Mouse (Mus musculus) cerebellum, postnatal 10 days (tissue): Measurements from ENCODE around the gene H2al1k.
"Not testable (repeated sequence)": the region's sequence is repeated elsewhere in the genome, so short reads cannot be mapped to it uniquely, and the experiment has no call there.

Experiments used
- DNase-seq, 2 experiments: peaks; one replicate each; pipeline ENCODE4 v3.0.0; 2021; ENCODE audit warnings: mixed read lengths in 2 of 2

Gene H2al1k

DNA sequence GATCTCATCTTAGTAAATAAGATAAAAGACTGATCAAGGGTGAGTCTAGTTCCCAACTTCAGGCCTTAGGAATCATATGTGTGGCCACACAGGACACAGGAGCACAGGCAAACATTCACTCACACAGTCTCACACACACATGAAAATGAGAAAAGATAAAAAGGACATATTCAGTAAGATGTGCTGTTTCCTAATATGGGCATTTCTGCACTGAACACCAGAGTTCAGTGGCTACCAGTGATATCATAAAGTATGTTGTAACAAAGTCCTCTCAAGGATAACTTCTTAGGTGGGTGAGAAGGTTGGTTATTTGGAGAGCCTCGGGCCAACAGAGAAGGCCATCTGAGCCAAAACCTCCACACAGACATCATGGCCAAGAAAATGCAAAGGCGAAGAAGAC is at the start of gene H2al1k:
TSS of gene H2al1k (plus strand) at position 301 of the 400 bp plus-strand sequence.
- DNase-seq = not testable (repeated sequence)

DNA sequence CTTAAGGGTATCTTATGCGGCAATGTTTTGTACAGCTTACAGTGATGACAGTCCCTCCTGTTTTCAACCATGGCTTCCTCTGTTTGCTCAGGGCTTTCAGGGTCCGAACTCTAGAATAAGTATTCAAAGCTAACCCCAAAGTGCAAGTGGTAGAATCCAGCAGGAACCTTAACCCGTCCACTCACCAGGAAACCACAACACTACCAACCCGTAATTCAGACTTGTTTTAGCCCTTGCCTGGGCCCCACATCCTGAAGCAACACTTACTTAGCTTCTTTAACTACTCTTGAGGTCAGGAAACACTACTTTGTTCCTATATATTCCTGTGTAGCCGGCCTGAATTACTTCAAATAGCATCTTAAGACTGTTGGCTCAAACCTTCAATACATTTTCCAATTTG is 47.6 kb upstream of the H2al1k start:
- DNase-seq = no peak

DNA sequence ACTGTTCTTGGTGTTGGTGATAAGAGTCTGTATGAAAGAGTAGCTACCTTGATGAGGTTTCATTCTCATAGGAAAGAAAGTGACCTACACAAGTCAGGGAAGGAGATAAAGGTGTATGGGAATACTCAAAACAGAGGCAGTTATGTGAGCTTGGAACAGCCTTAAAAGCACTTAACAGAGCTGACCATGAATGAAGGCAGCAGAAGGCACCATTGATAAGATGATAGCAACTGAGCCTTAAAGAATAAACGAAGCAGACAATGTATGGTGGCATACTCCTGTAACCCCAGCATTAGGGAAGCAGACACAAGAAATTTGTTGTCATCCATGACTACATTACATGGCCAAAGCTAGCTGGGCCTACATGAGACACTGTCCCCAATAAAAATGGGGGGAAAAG is 47.0 kb upstream of the H2al1k start:
- DNase-seq = no peak

DNA sequence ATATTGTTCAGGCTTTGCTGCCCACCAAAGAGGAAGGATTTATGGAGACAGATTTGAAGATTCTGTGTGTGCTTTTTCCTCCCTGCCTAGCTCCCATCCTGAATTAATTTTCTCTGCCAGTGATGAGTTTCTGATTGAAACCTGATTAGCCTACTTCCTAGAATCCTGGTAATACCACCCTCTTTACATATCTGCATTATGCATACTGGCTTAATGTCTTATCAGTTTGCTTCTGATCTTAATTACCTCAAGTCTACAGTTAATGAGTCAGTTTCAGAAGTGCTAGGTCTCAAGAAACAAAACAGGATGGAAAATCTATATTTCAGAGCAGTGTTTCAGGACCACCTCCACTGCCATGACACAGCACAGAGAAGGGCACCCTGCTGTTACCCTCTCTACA is 34.0 kb upstream of the H2al1k start:
- not testable (repeated sequence) for DNase-seq

DNA sequence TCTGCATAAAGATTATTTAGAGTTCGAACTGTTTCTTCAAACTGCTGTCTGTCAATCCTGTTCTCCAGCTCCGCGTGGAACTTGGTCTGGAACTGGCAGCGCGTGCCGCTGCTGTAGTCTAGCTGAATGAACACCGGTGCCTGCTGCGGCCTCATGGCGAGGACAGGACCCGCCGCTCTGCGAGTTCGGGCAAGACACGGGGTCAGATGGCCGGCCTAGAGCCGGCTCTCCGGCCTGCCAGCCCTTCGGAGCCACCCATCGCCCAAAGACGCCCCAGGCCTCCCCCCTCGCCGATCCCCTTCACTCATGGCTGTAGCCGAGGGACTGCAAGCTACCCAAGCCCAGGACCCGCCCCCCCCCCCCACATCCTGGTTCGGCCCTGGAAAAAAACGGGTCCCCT is 22.5 kb upstream of the H2al1k start:
- DNase-seq = not testable (repeated sequence)

DNA sequence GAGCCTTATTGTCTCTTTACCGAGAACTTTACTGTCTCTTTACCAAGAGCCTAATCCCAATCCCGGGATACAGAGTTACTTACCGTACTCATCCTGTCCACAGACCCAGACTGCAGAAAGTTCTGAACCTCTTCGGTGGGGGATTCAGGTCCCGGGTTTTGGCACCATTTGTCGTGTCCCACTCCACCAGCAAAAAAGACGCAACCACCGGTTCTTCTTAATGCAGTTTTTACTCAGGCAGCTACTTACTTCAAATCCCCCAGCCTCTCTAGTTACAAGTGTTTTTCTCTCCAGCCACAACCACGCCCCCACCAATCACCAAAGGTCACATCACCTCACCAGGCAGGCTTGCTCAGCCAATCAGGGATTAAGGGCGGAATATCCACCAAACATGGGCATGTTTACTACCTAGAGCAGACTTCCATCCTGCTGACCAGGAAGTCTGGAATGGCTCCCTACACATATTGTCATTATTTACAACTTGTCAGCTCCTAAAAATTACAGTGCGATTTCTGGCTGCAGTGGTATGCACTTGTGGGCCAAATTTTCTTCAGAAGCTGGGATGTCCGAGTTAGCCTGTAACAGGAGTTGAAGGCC is 18.0 kb upstream of the H2al1k start:
- not testable (repeated sequence) for DNase-seq

DNA sequence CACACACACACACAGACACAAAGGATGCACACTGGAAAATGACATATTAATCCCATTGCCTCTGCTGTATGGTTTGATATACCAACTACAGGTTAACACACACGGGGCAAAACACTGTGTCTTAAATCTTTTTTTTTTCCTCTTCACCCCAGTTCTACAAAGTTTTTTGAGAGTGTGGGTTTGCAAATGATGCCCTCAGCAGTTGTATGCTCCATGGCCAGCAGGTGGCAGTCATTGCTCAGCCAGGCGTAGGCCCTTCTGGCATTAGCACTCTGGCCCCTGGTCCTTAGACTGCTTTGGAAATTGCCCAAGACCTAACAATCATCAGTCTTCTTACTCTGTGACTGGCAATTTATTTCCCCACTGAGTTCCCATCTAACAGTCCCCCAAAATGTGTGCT is 17.4 kb upstream of the H2al1k start:
- DNase-seq = peak; percentile 55 to 79

DNA sequence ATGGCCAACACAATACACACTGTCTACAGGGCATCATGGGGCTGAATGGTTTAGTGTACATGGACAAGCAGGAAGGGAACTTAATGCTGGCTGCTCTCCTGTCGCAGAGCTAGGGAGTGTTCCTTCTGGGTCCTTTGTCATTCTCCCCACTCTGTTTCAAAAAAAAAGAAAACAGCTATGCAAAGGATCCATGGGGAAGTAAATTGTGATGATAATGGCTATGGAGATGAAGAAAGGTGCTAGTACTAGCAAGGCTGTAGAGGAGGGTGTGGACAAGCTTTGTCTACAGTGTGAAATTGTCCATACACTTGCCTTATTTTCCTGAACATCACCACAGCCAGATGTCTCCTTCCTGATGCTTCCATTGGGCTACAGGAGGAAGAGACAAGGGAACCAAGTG is 15.4 kb upstream of the H2al1k start:
- DNase-seq = not testable (repeated sequence)

DNA sequence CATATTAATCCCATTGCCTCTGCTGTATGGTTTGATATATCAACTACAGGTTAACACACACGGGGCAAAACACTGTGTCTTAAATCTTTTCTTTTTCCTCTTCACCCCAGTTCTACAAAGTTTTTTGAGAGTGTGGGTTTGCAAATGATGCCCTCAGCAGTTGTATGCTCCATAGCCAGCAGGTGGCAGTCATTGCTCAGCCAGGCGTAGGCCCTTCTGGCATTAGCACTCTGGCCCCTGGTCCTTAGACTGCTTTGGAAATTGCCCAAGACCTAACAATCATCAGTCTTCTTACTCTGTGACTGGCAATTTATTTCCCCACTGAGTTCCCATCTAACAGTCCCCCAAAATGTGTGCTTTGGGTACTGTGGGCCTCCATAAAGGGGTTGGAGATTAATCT is 23.6 kb downstream of the H2al1k start:
- DNase-seq = peak; percentile 7 to 50

DNA sequence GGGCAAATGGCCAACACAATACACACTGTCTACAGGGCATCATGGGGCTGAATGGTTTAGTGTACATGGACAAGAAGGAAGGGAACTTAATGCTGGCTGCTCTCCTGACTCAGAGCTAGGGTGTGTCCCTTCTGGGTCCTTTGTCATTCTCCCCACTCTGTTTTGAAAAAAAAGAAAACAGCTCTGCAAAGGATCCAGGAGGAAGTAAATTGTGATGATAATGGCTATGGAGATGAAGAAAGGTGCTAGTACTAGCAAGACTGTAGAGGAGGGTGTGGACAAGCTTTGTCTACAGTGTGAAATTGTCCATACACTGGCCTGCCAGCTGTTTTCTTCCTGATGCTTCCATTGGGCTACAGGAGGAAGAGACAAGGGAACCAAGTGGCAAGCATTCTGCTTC is 25.5 kb downstream of the H2al1k start:
- not testable (repeated sequence) for DNase-seq
